Mouse (Mus musculus) embryonic facial prominence, embryonic 15.5 days (tissue): ENCODE measurements around the gene Apoa5. TPM values are rescaled to one million over a fixed set of nuclear protein-coding genes. Genes with fewer than 3 reads are reported as not detected.
A peak's percentile ranks its signal among the peaks of the same experiment; 100 is the strongest.

Experiments
- ATAC-seq: fragments of 200-750 bp; cut with Nextera tagmentation; 2 replicates; pipeline ENCODE4 v1.8.0; 2017; ENCODE audit warnings: low read depth, moderate TSS enrichment; ENCODE audit not compliant: insufficient number of reproducible peaks, low FRiP score, low TSS enrichment
- H3K27ac ChIP-seq: fragments of 300-500 bp; sonication (generic); replicated peaks from 2 replicates; pipeline ENCODE4 v1.5.1; 2015; ENCODE audit warnings: mild to moderate bottlenecking, inconsistent platforms
- H3K27me3 ChIP-seq: fragments of 300-500 bp; sonication (generic); 2 replicates; pipeline ENCODE4 v1.6.1; 2015; ENCODE audit warnings: inconsistent platforms
- H3K36me3 ChIP-seq: fragments of 300-500 bp; sonication (generic); 2 replicates; pipeline ENCODE4 v1.6.1; 2015; ENCODE audit warnings: mild to moderate bottlenecking, inconsistent platforms
- H3K4me1 ChIP-seq: fragments of 300-500 bp; sonication (generic); 2 replicates; pipeline ENCODE4 v1.6.1; 2015; ENCODE audit warnings: inconsistent platforms
- H3K4me2 ChIP-seq: fragments of 300-500 bp; sonication (generic); replicated peaks from 2 replicates; pipeline ENCODE4 v1.6.1; 2015; ENCODE audit warnings: mild to moderate bottlenecking, inconsistent platforms
- H3K4me3 ChIP-seq: fragments of 300-500 bp; sonication (generic); replicated peaks from 2 replicates; pipeline ENCODE4 v1.5.1; 2015; ENCODE audit warnings: mild to moderate bottlenecking, inconsistent platforms
- H3K9ac ChIP-seq: fragments of 300-500 bp; sonication (generic); 2 replicates; pipeline ENCODE4 v1.6.1; 2015; ENCODE audit warnings: inconsistent platforms
- H3K9me3 ChIP-seq: fragments of 300-500 bp; sonication (generic); replicated peaks from 2 replicates; pipeline ENCODE4 v1.6.1; 2016; ENCODE audit warnings: inconsistent platforms
- WGBS: fragments of 180-500 bp; shearing (Covaris S2); methylation state at CpG from one replicate; pipeline ENCODE4 v1.1.7; 2015; 5-methylcytosine and 5-hydroxymethylcytosine counted together
- polyA plus RNA-seq: library from polyadenylated mRNA; unstranded; fragments of >200 nt; fragmentation: Nextera tagmentation; extraction: Ambion mirVana; gene quantifications from 2 replicates; pipeline ENCODE4 v1.2.1, GENCODE M21; 2015

Gene Apoa5
- polyA plus RNA-seq, 1 experiment from 2014 or later: not detected

- Histone ChIP-seq H3K4me3 (no peak overlapping the region), H3K27ac (no peak overlapping the region), H3K36me3 (no peaks in the 10 kb centered on the region), H3K4me2 (no peak overlapping the region), H3K27me3 (peaks cover 16% of the 10 kb centered on the region), H3K9me3 (no peaks in the 10 kb centered on the region), H3K4me1 (peaks cover 11% of the 10 kb centered on the region), H3K9ac (no peak overlapping the region)
- ATAC-seq: no peak
- WGBS: 88% methylated on average over 5 of the region's 5 CpGs
These were observed 692 bp downstream of the Apoa5 start for GRCm38 (mm10) chr9:46269125-46269524.

GRCm38 (mm10) chr9:46270782-46271181, 2.3 kb downstream of the Apoa5 start:
- Histone ChIP-seq H3K36me3 (peaks cover 15% of the 10 kb centered on the region), H3K4me2 (no peak overlapping the region), H3K27ac (no peak overlapping the region), H3K4me3 (no peak overlapping the region), H3K4me1 (peaks cover 14% of the 10 kb centered on the region), H3K27me3 (peaks cover 16% of the 10 kb centered on the region), H3K9me3 (no peaks in the 10 kb centered on the region), H3K9ac (no peak overlapping the region)
- ATAC-seq: no peak
- WGBS: 91% methylated on average over 4 of the region's 4 CpGs

- no peak overlapping the region; the same call in 1 of the 2 replicates for H3K4me2 ChIP-seq
- H3K27ac ChIP-seq: no peak overlapping the region
- H3K9ac ChIP-seq: no peak overlapping the region
- no peaks in the 10 kb centered on the region for H3K9me3 ChIP-seq
- 84% methylated on average over 9 of the region's 9 CpGs for WGBS
- H3K36me3 ChIP-seq: peaks cover 28% of the 10 kb centered on the region
- H3K4me1 ChIP-seq: peaks cover 14% of the 10 kb centered on the region
- peaks cover 16% of the 10 kb centered on the region for H3K27me3 ChIP-seq
- ATAC-seq: no peak
- peak overlapping the region; percentile 89; the same call in 1 of the 2 replicates for H3K4me3 ChIP-seq
These were observed 3.6 kb downstream of the Apoa5 start for GRCm38 (mm10) chr9:46272070-46272469.

- H3K27me3 ChIP-seq: peaks cover 16% of the 10 kb centered on the region
- peak within 1 kb of the TSS; percentile 89 for H3K4me3 ChIP-seq
- H3K9me3 ChIP-seq: no peaks in the 10 kb centered on the region
- peak; percentile 91 for ATAC-seq
- peaks cover 14% of the 10 kb centered on the region for H3K4me1 ChIP-seq
- H3K27ac ChIP-seq: peak within 1 kb of the TSS; percentile 78
- peaks cover 36% of the 10 kb centered on the region for H3K36me3 ChIP-seq
- H3K9ac ChIP-seq: peak within 1 kb of the TSS; percentile 65
- H3K4me2 ChIP-seq: peak within 1 kb of the TSS; percentile 80
- 5% methylated on average over 45 of the region's 45 CpGs for WGBS
These were observed 4.4 kb downstream of the Apoa5 start, which contains the start of gene Zpr1 for GRCm38 (mm10) chr9:46272677-46273454. Zpr1 (plus strand) TSS chr9:46273064.

GRCm38 (mm10) chr9:46274494-46274893, 6.1 kb downstream of the Apoa5 start:
- 83% methylated on average over 9 of the region's 9 CpGs for WGBS
- Histone ChIP-seq H3K4me3 (peak overlapping the region; percentile 89; the same call in 1 of the 2 replicates), H3K9ac (no peak overlapping the region), H3K4me1 (peaks cover 14% of the 10 kb centered on the region), H3K36me3 (peaks cover 47% of the 10 kb centered on the region), H3K9me3 (no peaks in the 10 kb centered on the region), H3K27me3 (peaks cover 16% of the 10 kb centered on the region), H3K27ac (no peak overlapping the region), H3K4me2 (peak overlapping the region; percentile 80; the same call in 1 of the 2 replicates)
- ATAC-seq: no peak

GRCm38 (mm10) chr9:46282631-46283436, 14.4 kb downstream of the Apoa5 start, which contains the start of gene Bud13:
Bud13 (plus strand) TSS chr9:46283008.
- peak within 1 kb of the TSS; percentile 85 for H3K27ac ChIP-seq
- peaks cover 18% of the 10 kb centered on the region for H3K4me1 ChIP-seq
- peak within 1 kb of the TSS; percentile 75 for H3K4me3 ChIP-seq
- H3K9me3 ChIP-seq: no peaks in the 10 kb centered on the region
- no peaks in the 10 kb centered on the region for H3K27me3 ChIP-seq
- peak within 1 kb of the TSS; percentile 77 for H3K9ac ChIP-seq
- WGBS: under 1% methylated on average over 55 of the region's 55 CpGs
- peaks cover 50% of the 10 kb centered on the region for H3K36me3 ChIP-seq
- ATAC-seq: peak; percentile 89
- peak within 1 kb of the TSS; percentile 53 for H3K4me2 ChIP-seq

- no peak for ATAC-seq
- no peak overlapping the region for H3K9ac ChIP-seq
- H3K27me3 ChIP-seq: no peaks in the 10 kb centered on the region
- H3K9me3 ChIP-seq: no peaks in the 10 kb centered on the region
- H3K4me1 ChIP-seq: no peaks in the 10 kb centered on the region
- peaks cover 49% of the 10 kb centered on the region for H3K36me3 ChIP-seq
- H3K27ac ChIP-seq: no peak overlapping the region
- H3K4me3 ChIP-seq: no peak overlapping the region
- no peak overlapping the region for H3K4me2 ChIP-seq
- WGBS: 79% methylated on average over 4 of the region's 4 CpGs
These were observed 29.9 kb downstream of the Apoa5 start for GRCm38 (mm10) chr9:46298381-46298780.

- H3K4me1 ChIP-seq: no peaks in the 10 kb centered on the region
- ATAC-seq: no peak
- no peak overlapping the region for H3K4me3 ChIP-seq
- H3K9me3 ChIP-seq: no peaks in the 10 kb centered on the region
- no peaks in the 10 kb centered on the region for H3K27me3 ChIP-seq
- H3K4me2 ChIP-seq: no peak overlapping the region
- WGBS: 9% methylated on average over 2 of the region's 2 CpGs
- H3K36me3 ChIP-seq: peaks cover 20% of the 10 kb centered on the region
- H3K9ac ChIP-seq: no peak overlapping the region
- H3K27ac ChIP-seq: no peak overlapping the region
These were observed 33.7 kb downstream of the Apoa5 start for GRCm38 (mm10) chr9:46302142-46302541.

GRCm38 (mm10) chr9:46309121-46309520, 40.7 kb downstream of the Apoa5 start:
- WGBS: 11% methylated on average over 7 of the region's 7 CpGs
- no peaks in the 10 kb centered on the region for H3K36me3 ChIP-seq
- no peak overlapping the region for H3K4me2 ChIP-seq
- H3K27me3 ChIP-seq: peaks cover 3% of the 10 kb centered on the region; the same call in 1 of the 2 replicates
- no peak overlapping the region for H3K9ac ChIP-seq
- H3K4me1 ChIP-seq: no peaks in the 10 kb centered on the region; the same call in 1 of the 2 replicates
- no peak overlapping the region for H3K27ac ChIP-seq
- H3K9me3 ChIP-seq: no peaks in the 10 kb centered on the region
- H3K4me3 ChIP-seq: no peak overlapping the region
- ATAC-seq: no peak

GRCm38 (mm10) chr9:46314507-46314906, 46.1 kb downstream of the Apoa5 start:
- H3K27me3 ChIP-seq: 0 out of 2 replicates have a peak, but pooled peaks cover 10% of the 10 kb centered on the region
- 9% methylated on average over 4 of the region's 4 CpGs for WGBS
- no peaks in the 10 kb centered on the region for H3K9me3 ChIP-seq
- no peaks in the 10 kb centered on the region for H3K36me3 ChIP-seq
- H3K4me3 ChIP-seq: no peak overlapping the region
- no peaks in the 10 kb centered on the region for H3K4me1 ChIP-seq
- no peak overlapping the region for H3K27ac ChIP-seq
- no peak for ATAC-seq
- no peak overlapping the region for H3K4me2 ChIP-seq
- no peak overlapping the region for H3K9ac ChIP-seq

GRCm38 (mm10) chr9:46314921-46315320, 46.5 kb downstream of the Apoa5 start:
- no peaks in the 10 kb centered on the region for H3K9me3 ChIP-seq
- 0 out of 2 replicates have a peak, but pooled peaks cover 10% of the 10 kb centered on the region for H3K27me3 ChIP-seq
- no peak for ATAC-seq
- H3K4me2 ChIP-seq: no peak overlapping the region
- H3K9ac ChIP-seq: no peak overlapping the region
- WGBS: 45% methylated on average over 2 of the region's 2 CpGs
- no peak overlapping the region for H3K4me3 ChIP-seq
- H3K4me1 ChIP-seq: no peaks in the 10 kb centered on the region
- H3K36me3 ChIP-seq: no peaks in the 10 kb centered on the region
- no peak overlapping the region for H3K27ac ChIP-seq
